Mouse (Mus musculus) megakaryocyte-erythroid progenitor cell, adult 5-6 weeks (primary cell): ENCODE measurements around the gene Heatr5a. TPM values are rescaled to one million over a fixed set of nuclear protein-coding genes. Genes with fewer than 3 reads are reported as not detected.

Source experiments
- ATAC-seq: replicated peaks from 2 replicates; pipeline ENCODE4 v1.8.0; 2016; ENCODE audit warnings: mild to moderate bottlenecking, inconsistent platforms; ENCODE audit not compliant: severe bottlenecking, poor library complexity, low FRiP score, low TSS enrichment
- total RNA-seq, 2 experiments: library from RNA; stranded (forward) in 1 of 2; stranded (reverse) in 1 of 2; fragments of 200-1000, 215-1000 nt in 1 of 2; fragments of >200 nt in 1 of 2; fragmentation: Nextera tagmentation in 1 of 2; gene quantifications; 2 replicates each; pipeline ENCODE4 v1.2.3; 2014 to 2017

The Heatr5a gene
- total RNA-seq, 2 experiments from 2014 or later, result 54.3 to 76.2 TPM

DNA sequence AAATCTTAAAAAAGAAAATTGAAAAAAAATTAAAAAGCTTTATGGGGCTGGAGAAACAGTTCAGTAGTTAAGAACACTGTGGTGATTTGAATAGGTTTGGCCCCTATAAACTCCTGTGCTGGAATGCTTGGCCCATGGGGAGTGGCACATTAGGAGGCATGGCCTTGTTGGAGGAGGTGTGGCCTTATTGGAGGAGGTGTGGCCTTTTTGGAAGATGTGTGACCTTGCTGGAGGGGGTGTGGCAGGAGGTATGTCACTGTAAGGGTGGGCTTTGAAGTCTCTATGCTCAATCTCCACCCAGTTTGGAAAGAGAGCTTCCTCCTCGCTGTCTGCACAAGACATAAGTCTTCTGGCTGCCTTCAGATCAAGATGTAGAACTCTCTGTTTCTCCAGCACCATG, 3.3 kb upstream of the Heatr5a start:
- ATAC-seq, result no peak

GRCm38 (mm10) chr12:51972269-51973065, 1.3 kb upstream of the Heatr5a start:
- ATAC-seq, result no peak

- ATAC-seq, result peak; percentile 39
Measured at GRCm38 (mm10) chr12:51970352-51971069, 610 bp downstream of the Heatr5a start.

GRCm38 (mm10) chr12:51969876-51970275, 1.2 kb downstream of the Heatr5a start:
- peak; percentile 71 for ATAC-seq

DNA sequence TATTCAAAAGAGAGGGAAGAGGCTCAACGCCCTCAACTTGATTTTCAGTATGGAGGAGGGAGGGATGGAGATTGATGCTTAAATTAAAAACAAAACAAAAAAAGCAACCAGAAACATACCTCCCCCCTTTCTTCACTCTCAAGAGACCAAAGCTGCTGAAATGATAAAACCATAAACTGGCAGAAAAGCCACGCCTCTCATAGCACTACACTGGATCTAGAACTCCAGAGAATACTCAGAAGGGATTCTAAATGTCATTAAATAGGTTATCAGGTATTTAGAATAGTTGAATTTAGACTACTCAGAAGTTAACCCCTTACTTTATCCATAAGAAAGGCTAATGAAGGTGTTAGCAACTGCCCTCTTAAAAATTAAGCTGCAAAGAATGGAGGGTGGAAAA, 2.0 kb downstream of the Heatr5a start:
- ATAC-seq, result no peak

DNA sequence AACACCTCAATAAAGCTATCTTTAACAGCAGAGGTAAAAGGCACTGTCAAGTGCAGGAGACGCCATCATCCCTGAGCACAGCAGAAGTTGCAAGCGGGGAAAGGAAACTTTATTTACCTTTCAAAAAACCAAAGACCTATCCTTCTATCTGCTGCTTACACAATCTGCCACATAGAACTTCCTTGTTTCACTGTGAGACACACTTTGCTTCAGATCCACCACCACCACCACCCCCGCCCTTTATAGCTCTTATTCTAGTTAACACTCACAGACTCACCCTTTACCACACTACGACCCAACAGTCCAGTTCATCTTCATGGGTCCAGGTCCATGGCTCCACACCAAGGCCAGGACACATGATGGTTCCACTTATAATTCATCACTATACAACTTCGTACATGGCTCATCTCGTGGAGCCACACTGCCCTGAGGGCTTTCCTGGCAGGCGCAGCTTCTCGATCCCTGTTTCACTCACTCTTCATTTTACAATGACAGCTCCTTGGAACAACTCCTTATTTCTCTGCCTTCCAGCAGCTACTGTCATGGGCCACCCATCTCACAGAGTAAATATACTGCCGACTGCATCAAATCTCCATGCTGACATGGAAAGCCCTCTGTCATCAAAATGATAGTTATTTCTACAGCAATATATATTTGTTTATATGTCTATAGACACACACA, 3.1 kb downstream of the Heatr5a start:
- ATAC-seq, result no peak

GRCm38 (mm10) chr12:51957626-51958025, 13.5 kb downstream of the Heatr5a start:
- no peak for ATAC-seq

DNA sequence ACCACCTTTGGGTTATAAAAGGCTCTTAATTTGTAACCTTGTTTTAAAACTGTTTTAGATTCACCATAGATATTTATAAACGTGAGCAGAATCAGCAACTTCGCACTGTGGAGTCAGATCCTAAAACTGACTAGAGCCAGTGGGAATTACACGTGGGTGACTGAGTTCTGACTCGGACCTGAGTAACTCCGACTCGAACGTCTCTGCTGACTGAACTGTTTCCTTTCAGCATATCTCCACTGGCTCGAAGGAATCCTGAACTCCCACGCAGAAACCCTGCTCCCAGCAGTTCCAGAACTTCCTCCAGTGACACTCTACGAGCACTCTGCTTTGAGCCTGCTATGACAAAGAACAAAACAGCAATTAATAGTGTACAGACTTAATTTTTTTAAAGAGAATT, 18.8 kb downstream of the Heatr5a start:
- no peak for ATAC-seq

- ATAC-seq, result no peak
Measured at GRCm38 (mm10) chr12:51947498-51947945, 23.6 kb downstream of the Heatr5a start.

DNA sequence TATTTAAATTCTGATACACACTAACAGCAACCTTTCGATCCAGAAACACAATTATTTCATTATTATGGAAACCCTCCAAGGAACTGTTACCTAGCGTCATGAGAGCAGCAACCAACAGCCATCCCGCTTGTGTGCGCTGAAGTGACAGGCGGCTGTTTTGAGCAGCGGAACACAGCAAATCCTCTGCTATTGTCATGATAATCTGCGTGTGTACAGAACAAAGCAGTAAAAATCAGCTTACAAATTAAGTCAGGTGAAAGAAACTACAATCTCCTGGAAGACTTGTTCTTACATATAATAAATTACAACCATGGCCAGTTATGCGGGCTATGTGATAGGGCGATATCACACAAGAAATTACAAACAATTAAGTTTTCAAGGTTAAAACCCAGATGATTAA, 25.8 kb downstream of the Heatr5a start:
- ATAC-seq, result no peak

DNA sequence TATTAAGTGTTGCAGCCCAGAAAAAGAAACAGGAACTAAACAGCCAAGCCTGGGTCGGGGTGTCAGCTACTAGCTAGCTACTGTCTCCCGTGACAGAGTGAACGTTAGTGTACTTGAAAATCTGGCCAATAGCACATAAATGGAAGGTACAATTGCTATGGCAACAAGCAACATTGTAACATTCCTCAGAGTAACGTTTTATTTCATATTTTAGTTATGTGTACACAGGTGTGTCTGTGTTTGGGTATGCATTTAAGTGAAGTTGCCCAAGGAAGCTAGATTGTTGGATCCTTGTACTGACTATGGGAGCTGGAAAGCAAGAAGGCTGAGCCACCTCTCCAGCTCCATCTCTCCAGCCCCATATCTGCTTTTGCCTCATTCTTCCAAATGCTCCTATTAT, 31.3 kb downstream of the Heatr5a start:
- ATAC-seq, result no peak

- ATAC-seq, result no peak
Measured at GRCm38 (mm10) chr12:51937938-51938337, 33.2 kb downstream of the Heatr5a start.

- ATAC-seq, result no peak
Measured at GRCm38 (mm10) chr12:51929630-51930029, 41.5 kb downstream of the Heatr5a start.

GRCm38 (mm10) chr12:51917191-51917590, 53.9 kb downstream of the Heatr5a start:
- no peak for ATAC-seq

GRCm38 (mm10) chr12:51914903-51915670, 56.0 kb downstream of the Heatr5a start:
- ATAC-seq, result no peak

GRCm38 (mm10) chr12:51909202-51909601, 61.9 kb downstream of the Heatr5a start:
- ATAC-seq, result no peak

DNA sequence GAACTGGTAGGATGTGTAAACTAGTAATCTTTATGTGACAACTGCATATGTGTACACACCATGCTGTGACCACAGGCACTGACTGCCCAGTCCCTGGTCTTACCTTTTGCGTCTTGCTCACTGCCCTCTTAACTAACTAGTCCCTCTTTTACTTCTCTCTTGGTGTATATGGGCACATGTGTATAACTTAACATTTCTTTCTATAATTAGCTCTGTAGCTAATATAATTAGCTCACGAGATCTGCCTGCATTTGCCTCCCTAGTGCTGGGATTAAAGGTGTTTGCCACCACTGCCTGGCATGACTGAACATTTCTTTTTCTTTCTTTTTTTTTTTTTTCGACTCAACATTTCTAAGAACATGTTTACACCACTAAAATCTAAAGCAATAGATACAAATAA, 63.6 kb downstream of the Heatr5a start:
- ATAC-seq, result no peak

GRCm38 (mm10) chr12:51900551-51900950, 70.6 kb downstream of the Heatr5a start:
- ATAC-seq, result no peak

GRCm38 (mm10) chr12:51896901-51897300, 74.2 kb downstream of the Heatr5a start:
- ATAC-seq, result no peak

- no peak for ATAC-seq
Measured at GRCm38 (mm10) chr12:51888609-51889008, 82.5 kb downstream of the Heatr5a start.
